Mouse (Mus musculus) embryonic facial prominence, embryonic 12.5 days (tissue): Measurements from ENCODE around the gene Zfp605. TPM values are rescaled to one million over a fixed set of nuclear protein-coding genes. Genes with fewer than 3 reads are reported as not detected.

Experiments used
- ATAC-seq: fragments of 200-750 bp; cut with Nextera tagmentation; 2 replicates; pipeline ENCODE4 v1.8.0; 2017; ENCODE audit not compliant: insufficient number of reproducible peaks, insufficient read depth, low FRiP score, low TSS enrichment
- H3K27ac ChIP-seq: fragments of 300-500 bp; sonication (generic); 2 replicates; pipeline ENCODE4 v1.5.1; 2016; ENCODE audit warnings: mild to moderate bottlenecking
- H3K27me3 ChIP-seq: fragments of 300-500 bp; sonication (generic); 2 replicates; pipeline ENCODE4 v1.6.1; 2016; ENCODE audit warnings: mild to moderate bottlenecking, moderate library complexity
- H3K36me3 ChIP-seq: fragments of 300-500 bp; sonication (generic); 2 replicates; pipeline ENCODE4 v1.6.1; 2016; ENCODE audit warnings: mild to moderate bottlenecking
- H3K4me1 ChIP-seq: fragments of 300-500 bp; sonication (generic); 2 replicates; pipeline ENCODE4 v1.6.1; 2016
- H3K4me2 ChIP-seq: fragments of 300-500 bp; sonication (generic); replicated peaks from 2 replicates; pipeline ENCODE4 v1.6.1; 2016; ENCODE audit warnings: mild to moderate bottlenecking, moderate library complexity
- H3K4me3 ChIP-seq: fragments of 300-500 bp; sonication (generic); 2 replicates; pipeline ENCODE4 v1.5.1; 2016; ENCODE audit warnings: mild to moderate bottlenecking
- H3K9ac ChIP-seq: fragments of 300-500 bp; sonication (generic); 2 replicates; pipeline ENCODE4 v1.6.1; 2016; ENCODE audit warnings: mild to moderate bottlenecking, moderate library complexity
- H3K9me3 ChIP-seq: fragments of 300-500 bp; sonication (generic); 2 replicates; pipeline ENCODE4 v1.6.1; 2016; ENCODE audit warnings: mild to moderate bottlenecking, moderate library complexity
- WGBS: fragments of 180-500 bp; shearing (Covaris S2); methylation state at CpG from one replicate; pipeline ENCODE4 v1.1.7; 2016; 5-methylcytosine and 5-hydroxymethylcytosine counted together
- polyA plus RNA-seq: library from polyadenylated mRNA; unstranded; fragments of >200 nt; fragmentation: Nextera tagmentation; extraction: Ambion mirVana; gene quantifications from 2 replicates; pipeline ENCODE4 v1.2.1, GENCODE M21; 2016

The Zfp605 gene
- polyA plus RNA-seq, 1 experiment from 2014 or later: 7.0 TPM

DNA sequence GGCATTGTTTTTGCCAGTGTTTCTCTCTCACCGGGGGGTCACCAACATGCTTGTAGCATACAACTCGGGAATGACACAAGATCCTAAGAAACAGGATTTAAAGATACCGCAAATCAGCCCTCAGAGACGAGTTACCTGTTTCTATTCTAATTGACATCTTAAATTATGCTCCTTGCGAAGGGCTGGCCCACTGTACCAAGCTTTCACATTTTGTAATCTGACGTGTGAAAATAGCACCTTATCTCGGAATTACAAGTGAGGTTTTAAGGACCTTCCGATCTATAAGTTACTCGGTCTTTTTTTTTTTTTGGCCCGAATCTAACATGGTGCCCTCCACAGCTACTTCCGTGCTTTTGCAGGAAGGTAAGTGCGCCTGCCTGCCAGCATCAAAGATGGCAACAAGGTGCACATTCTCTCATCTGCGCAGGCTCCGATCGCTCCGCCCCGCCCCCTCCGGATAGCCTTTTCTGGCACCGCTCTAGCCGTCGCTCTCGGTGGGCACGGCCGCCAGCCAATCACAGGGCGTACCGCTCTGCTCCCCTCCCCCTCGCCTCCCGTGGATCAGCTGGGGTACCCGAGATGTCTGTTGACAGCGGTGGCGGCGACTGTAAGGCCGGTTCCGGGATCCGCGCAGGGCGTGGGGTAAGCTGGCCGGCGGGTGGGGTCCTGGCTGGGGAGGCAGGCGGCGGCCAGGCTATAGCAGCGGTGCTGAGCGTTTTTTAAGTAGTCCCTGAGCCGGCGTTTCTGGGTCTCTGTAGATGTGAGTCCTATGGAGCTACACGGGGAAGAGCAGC lies 25.6 kb downstream of the Zfp605 start, which contains the start of gene Chfr:
Gene Chfr, plus strand, starts transcription at position 550 of the 794 bp plus-strand sequence.
- H3K9ac ChIP-seq: peak within 1 kb of the TSS; percentile 74
- H3K4me1 ChIP-seq: no peaks in the 10 kb centered on the region
- peak within 1 kb of the TSS; percentile 79 for H3K4me3 ChIP-seq
- peak within 1 kb of the TSS; percentile 81 for H3K4me2 ChIP-seq
- peaks cover 5% of the 10 kb centered on the region; the same call in 1 of the 2 replicates for H3K36me3 ChIP-seq
- H3K27ac ChIP-seq: peak within 1 kb of the TSS; percentile 41; the same call in 1 of the 2 replicates
- peak; percentile 99 for ATAC-seq
- WGBS: 4% methylated on average over 46 of the region's 46 CpGs
- H3K9me3 ChIP-seq: 0 out of 2 replicates have a peak, but pooled peaks cover 3% of the 10 kb centered on the region
- no peaks in the 10 kb centered on the region for H3K27me3 ChIP-seq

DNA sequence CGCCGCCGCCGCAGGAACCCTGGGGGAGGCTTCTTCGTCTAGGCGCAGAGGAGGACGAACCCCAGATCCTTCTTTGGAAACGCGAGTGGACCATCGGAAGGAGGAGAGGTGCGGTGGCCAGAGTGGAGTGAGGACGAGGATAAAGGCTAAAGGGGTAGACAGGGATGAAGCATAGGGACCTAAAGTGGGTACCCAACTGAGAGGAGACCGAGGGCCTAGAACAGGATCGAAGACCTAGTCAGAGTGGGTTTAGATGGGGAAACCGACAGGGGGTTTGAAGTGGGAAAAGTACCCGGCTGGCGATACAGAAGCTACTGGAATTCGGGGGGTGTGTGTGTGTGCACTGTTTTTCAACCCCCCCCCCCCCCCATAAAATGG lies 26.2 kb downstream of the Zfp605 start:
- Histone ChIP-seq H3K9ac (peak overlapping the region; percentile 74), H3K4me3 (peak overlapping the region; percentile 79), H3K4me2 (peak overlapping the region; percentile 81), H3K9me3 (0 out of 2 replicates have a peak, but pooled peaks cover 3% of the 10 kb centered on the region), H3K4me1 (no peaks in the 10 kb centered on the region), H3K36me3 (peaks cover 8% of the 10 kb centered on the region), H3K27ac (peak overlapping the region; percentile 41; the same call in 1 of the 2 replicates), H3K27me3 (no peaks in the 10 kb centered on the region)
- 5% methylated on average over 18 of the region's 18 CpGs for WGBS
- ATAC-seq: no peak

- Histone ChIP-seq H3K4me1 (no peaks in the 10 kb centered on the region), H3K36me3 (peaks cover 11% of the 10 kb centered on the region), H3K9ac (no peak overlapping the region), H3K27ac (no peak overlapping the region), H3K4me2 (no peak overlapping the region), H3K27me3 (no peaks in the 10 kb centered on the region), H3K9me3 (no peaks in the 10 kb centered on the region), H3K4me3 (no peak overlapping the region)
- WGBS: 97% methylated on average over 3 of the region's 3 CpGs
- ATAC-seq: no peak
Observed at GRCm38 (mm10) chr5:110137816-110138215, 27.9 kb downstream of the Zfp605 start.

GRCm38 (mm10) chr5:110139325-110139724 lies 29.4 kb downstream of the Zfp605 start:
- Histone ChIP-seq H3K4me2 (no peak overlapping the region), H3K27ac (no peak overlapping the region), H3K27me3 (no peaks in the 10 kb centered on the region), H3K4me3 (no peak overlapping the region), H3K9me3 (no peaks in the 10 kb centered on the region), H3K4me1 (no peaks in the 10 kb centered on the region), H3K9ac (no peak overlapping the region), H3K36me3 (peaks cover 11% of the 10 kb centered on the region)
- ATAC-seq: no peak
- 95% methylated on average over 3 of the region's 3 CpGs for WGBS

DNA sequence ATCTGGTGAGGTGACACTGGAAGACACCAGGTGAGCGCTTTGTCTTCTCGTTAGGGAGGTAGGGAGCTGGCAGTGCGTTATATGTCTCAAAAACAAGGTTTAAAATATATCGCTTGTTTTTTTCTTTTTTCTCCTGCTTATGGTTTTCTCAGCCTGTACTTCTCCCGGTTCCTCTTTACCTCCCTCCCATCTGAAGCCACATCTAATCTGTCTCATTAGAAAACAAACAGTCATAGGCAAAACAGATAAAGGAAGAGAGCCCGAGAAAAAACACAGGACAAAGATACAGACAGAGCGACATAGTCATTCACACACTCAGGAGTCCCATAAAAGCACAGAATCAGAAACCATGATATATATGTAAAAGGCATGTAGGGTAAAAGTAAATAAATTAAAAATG lies 30.5 kb downstream of the Zfp605 start:
- Histone ChIP-seq H3K4me3 (no peak overlapping the region), H3K4me1 (no peaks in the 10 kb centered on the region), H3K9ac (no peak overlapping the region), H3K27me3 (no peaks in the 10 kb centered on the region), H3K27ac (no peak overlapping the region), H3K4me2 (no peak overlapping the region), H3K9me3 (no peaks in the 10 kb centered on the region), H3K36me3 (peaks cover 15% of the 10 kb centered on the region)
- ATAC-seq: no peak
- 91% methylated on average over 7 of the region's 7 CpGs for WGBS

- Histone ChIP-seq H3K9ac (no peak overlapping the region), H3K4me2 (no peak overlapping the region), H3K4me3 (no peak overlapping the region), H3K27me3 (no peaks in the 10 kb centered on the region), H3K36me3 (peaks cover 31% of the 10 kb centered on the region), H3K27ac (no peak overlapping the region), H3K4me1 (no peaks in the 10 kb centered on the region), H3K9me3 (no peaks in the 10 kb centered on the region)
- no peak for ATAC-seq
- WGBS: 91% methylated on average over 2 of the region's 2 CpGs
Observed at GRCm38 (mm10) chr5:110142309-110142708, 32.4 kb downstream of the Zfp605 start.

DNA sequence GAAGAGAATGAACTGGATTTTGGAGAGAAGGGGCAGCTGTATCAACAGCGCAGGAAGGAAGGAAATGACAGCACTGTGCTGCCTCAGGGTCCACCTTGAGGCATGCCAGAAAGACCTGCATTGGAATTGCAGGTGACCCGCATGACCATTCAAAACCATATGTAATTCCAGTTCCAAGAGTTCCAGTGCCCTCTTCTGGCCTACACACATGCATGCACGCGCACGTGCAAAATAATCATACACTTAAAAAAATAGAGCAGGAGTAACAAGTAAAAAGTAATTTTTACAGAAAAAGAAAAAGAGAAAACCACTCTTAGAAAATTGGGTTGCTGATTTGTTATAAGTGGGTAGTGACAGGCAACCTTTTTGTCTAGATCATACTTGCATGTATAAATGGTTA lies 33.1 kb downstream of the Zfp605 start:
- Histone ChIP-seq H3K27me3 (no peaks in the 10 kb centered on the region), H3K9ac (no peak overlapping the region), H3K27ac (no peak overlapping the region), H3K4me1 (no peaks in the 10 kb centered on the region), H3K36me3 (peaks cover 38% of the 10 kb centered on the region), H3K9me3 (no peaks in the 10 kb centered on the region), H3K4me2 (no peak overlapping the region), H3K4me3 (no peak overlapping the region)
- WGBS: 83% methylated on average over 5 of the region's 5 CpGs
- no peak for ATAC-seq

- no peak for ATAC-seq
- WGBS: 95% methylated on average over 4 of the region's 4 CpGs
- Histone ChIP-seq H3K9ac (no peak overlapping the region), H3K4me3 (no peak overlapping the region), H3K9me3 (no peaks in the 10 kb centered on the region), H3K4me1 (no peaks in the 10 kb centered on the region), H3K27me3 (no peaks in the 10 kb centered on the region), H3K27ac (no peak overlapping the region), H3K4me2 (no peak overlapping the region), H3K36me3 (peaks cover 50% of the 10 kb centered on the region)
Observed at GRCm38 (mm10) chr5:110169374-110169773, 59.5 kb downstream of the Zfp605 start.

GRCm38 (mm10) chr5:110176362-110177020 lies 66.6 kb downstream of the Zfp605 start, which contains the start of gene Golga3:
Golga3 (plus strand) TSS chr5:110176701.
- Histone ChIP-seq H3K4me1 (peaks cover 8% of the 10 kb centered on the region; the same call in 1 of the 2 replicates), H3K4me3 (peak within 1 kb of the TSS; percentile 95), H3K27ac (peak within 1 kb of the TSS; percentile 73), H3K4me2 (peak within 1 kb of the TSS; percentile 81), H3K36me3 (no peaks in the 10 kb centered on the region), H3K9me3 (no peaks in the 10 kb centered on the region), H3K27me3 (no peaks in the 10 kb centered on the region), H3K9ac (peak within 1 kb of the TSS; percentile 84)
- under 1% methylated on average over 41 of the region's 41 CpGs for WGBS
- ATAC-seq: peak; percentile 94

- Histone ChIP-seq H3K9ac (peak overlapping the region; percentile 84), H3K4me1 (peaks cover 8% of the 10 kb centered on the region; the same call in 1 of the 2 replicates), H3K4me3 (peak overlapping the region; percentile 95), H3K27ac (peak overlapping the region; percentile 73), H3K27me3 (no peaks in the 10 kb centered on the region), H3K4me2 (peak overlapping the region; percentile 81), H3K9me3 (no peaks in the 10 kb centered on the region), H3K36me3 (peaks cover 5% of the 10 kb centered on the region)
- no peak for ATAC-seq
- WGBS: 3% methylated on average over 19 of the region's 19 CpGs
Observed at GRCm38 (mm10) chr5:110177021-110177420, 67.1 kb downstream of the Zfp605 start.

DNA sequence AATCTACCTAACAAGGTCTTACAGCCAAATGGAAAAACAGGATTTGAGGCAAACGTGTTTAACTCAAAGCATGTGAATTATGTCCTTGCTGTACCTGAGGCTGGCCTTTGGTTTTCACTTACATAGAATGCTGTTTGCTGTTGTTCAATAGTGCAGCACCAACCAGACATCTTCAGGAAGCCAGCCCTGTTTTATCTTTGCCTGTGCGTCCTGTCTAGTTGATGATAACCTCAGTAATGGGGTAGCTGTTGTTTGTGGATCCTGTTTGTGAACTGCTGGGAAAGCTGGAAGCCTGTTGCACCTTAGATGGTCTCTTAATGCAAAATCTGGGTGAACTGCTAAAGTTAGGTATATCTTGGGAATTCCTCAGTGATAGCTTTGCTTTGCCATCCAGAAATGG lies 68.7 kb downstream of the Zfp605 start:
- no peak overlapping the region for H3K4me2 ChIP-seq
- H3K9ac ChIP-seq: no peak overlapping the region
- 89% methylated on average over 2 of the region's 2 CpGs for WGBS
- H3K4me1 ChIP-seq: peaks cover 8% of the 10 kb centered on the region; the same call in 1 of the 2 replicates
- no peak for ATAC-seq
- peaks cover 12% of the 10 kb centered on the region for H3K36me3 ChIP-seq
- no peaks in the 10 kb centered on the region for H3K27me3 ChIP-seq
- no peak overlapping the region for H3K4me3 ChIP-seq
- H3K9me3 ChIP-seq: no peaks in the 10 kb centered on the region
- no peak overlapping the region for H3K27ac ChIP-seq
